Mouse (Mus musculus) telencephalon, adult 2 months (tissue): ENCODE results near the gene Snapc2.

Experiments
- DNase-seq: peaks from one replicate; pipeline ENCODE4 v3.0.0-alpha.2; 2011; ENCODE audit warnings: low read depth, low spot score

The Snapc2 gene

DNA sequence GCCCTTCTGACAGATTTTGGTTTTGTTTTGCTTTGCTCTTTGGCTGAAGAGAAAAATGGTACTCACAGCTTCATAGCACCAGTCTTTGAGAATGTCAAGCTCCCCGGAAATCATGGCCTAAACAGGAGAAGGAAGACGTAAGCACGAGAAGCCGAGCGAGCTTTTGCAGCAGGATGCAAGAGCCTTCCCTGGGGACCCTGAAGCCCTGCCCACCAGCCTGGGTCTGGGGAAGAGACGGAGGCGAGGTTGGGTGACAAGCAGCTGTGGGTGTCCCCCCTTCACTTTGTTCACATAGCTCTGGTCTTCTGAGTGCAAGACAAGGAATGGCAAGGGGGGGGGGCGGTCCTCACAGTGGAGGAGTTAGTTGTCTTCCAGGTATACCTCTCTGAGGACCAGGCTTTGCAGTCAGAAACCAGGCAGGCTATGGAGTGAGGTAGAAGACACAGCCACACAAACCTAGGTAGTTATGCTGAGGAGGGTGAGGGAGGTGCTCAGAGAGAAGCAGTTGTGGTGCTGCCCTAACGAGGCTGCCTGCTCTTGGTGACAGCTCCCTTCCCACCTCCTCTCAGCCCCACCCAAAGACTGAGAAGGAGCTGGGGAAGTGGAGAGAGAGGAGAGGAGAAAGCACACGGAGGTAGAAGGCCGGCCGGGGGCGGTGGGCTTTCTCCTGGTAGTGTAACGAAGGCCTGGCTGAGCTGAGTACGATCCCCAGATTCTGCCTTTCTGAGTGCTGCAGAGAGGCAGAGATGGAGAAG is 12.5 kb downstream of the Snapc2 start:
- no peak for DNase-seq

DNA sequence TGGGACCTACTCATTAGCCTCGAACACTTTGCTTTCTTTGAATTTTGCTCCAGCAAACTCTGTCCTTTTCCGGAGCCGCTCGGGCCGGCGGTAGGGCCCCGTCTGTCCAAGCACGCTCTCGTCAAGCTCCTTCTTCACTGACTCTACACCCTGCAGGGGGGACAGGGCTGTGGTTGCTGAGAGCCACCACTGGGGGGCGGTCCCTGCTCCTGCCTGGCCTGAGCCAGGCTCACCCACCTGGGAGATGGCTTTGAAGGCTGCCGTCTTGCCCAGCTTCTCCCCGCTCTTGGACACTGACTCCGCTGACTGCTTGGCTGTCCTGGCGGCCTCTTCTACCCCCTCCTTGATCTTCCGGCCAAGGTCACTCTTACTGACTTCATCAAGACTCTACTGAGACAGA is 14.7 kb downstream of the Snapc2 start:
- DNase-seq, result no peak

DNA sequence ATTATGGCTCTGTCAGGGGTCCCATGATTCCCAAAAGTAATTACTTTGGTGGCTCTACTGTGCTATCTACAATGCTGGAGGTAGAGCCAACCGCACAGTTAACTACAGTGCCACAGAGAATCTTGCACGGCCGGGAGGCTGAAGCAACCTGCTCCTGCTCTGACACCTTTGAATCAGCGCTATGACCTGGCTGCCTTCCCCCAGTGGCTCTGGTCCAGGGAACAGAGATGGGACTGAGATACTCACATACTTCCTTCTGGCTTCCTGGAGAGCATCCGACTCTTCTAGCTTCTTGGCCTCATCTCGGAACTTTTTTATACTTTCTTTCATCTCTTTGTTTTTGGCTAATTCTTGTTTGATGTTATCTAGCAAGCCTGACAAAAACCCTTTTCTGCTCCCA is 16.7 kb downstream of the Snapc2 start:
- DNase-seq, result no peak

DNA sequence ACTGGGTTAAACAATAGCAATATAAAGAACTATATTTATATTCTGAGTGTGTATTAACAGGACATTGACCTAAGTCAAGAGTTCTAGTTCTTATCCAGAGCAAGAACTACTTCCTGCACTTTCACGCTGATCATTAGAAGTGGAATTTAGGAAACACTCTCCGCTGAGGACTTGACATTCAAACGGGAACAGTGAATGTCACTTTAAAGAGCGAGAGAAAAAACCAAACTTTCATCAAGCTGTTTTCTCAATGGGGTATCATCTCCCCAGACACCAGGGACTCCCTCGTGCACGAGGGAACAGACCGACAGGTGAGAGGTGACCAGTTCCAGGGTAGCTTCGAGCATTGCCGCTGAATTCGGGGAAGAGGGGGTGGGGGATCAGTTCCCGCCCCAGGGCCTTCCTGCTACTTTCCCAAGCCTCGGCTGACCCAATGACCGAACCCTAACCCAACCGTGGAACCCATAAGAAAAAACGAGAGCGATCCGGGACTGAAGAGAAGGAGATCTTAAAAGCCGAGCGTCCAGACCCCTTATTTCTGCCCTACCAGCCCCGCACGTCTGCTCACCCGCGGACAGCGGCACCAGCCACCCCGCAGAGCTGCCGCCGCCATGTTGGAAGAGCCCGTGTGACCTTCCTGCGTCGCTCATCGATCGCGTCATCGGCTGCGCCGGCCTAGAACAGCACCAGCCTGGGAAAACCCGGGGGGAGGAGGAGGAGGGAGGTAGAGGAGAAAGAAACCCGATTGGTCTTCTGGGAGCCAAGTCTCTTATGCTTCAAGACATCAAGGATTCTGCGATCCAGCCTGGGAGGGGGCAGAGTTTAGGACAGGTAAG is 22.6 kb downstream of the Snapc2 start, which contains the start of gene Timm44:
Gene Timm44, minus strand, starts transcription at position 639 of the 836 bp plus-strand sequence.
- DNase-seq, result peak; percentile 97

DNA sequence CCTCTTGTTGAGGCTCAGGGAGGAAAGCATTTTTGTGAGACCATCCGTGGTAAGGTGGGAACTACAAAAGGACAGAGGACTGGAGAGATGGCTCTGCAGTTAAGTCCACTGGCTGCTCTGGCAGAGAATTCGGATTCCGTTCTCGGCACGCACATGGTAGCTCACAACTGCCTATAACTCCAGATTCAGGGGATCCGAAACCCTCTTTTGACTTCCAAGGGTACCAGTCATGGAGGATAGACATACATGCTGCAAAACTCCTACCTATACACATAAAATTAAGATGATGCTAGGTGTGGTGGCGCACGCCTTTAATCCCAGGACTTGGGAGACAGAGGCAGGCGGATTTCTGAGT is 23.2 kb downstream of the Snapc2 start:
- DNase-seq, result no peak

DNA sequence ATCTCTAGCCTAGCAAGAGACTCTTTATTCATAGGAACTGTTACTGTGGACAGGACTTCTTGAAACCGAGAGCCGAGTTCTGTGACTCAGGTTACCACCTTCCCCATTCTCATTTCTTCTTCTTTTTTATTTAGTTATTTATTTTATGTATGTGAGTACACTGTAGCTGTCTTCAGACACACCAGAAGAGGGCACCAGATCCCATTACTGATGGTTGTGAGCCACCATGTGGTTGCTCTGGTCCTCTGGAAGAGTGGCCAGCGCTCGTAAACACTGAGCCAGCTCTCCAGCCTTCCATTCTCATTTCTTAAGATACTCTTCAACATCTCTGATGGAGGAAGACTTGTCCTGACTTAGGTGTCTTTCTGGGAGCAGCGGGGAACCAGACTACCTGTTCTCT is 39.9 kb downstream of the Snapc2 start:
- no peak for DNase-seq

DNA sequence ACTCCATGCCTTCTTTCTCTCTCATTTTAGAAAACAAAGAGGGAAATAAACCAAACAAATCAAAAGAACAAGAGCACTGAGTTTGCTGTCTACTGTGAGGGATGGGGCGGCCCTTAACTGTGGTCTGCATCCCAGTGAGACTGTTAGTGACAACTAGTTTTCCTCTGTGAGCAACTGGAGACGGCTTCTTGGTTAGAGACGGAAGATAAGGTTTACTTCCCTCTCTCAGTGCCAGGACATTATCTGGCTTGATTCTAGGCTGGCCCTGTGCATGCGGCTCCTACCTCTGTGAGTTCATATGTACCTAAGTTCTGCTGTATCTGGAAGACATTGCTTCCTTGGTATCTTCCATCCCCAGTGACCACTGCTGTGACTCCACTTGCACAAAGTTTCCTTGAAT is 44.9 kb downstream of the Snapc2 start:
- DNase-seq, result no peak

DNA sequence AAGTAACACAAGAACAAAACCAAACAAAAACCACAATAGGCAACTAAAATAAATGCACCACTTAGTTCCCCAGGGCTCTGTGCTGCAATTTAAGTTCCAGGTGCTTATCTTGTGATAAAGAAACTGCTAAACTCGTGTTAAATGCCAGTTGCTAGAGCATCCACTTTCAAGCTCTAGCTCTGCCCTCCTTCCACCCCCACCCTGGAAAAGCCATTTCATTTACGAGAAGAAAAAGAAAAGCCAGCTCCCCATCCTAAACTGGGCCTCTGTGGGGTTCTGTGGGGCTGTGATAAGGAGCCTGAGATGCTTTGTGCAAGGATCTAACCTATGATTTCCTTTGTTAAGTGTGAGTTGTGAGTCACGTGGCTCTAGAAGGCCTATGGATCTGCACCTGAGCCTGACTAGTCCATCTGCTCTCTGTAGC is 51.3 kb downstream of the Snapc2 start:
- no peak for DNase-seq
